ENCODE assay signal across 11 mouse cellular contexts in the genomic region with DNA sequence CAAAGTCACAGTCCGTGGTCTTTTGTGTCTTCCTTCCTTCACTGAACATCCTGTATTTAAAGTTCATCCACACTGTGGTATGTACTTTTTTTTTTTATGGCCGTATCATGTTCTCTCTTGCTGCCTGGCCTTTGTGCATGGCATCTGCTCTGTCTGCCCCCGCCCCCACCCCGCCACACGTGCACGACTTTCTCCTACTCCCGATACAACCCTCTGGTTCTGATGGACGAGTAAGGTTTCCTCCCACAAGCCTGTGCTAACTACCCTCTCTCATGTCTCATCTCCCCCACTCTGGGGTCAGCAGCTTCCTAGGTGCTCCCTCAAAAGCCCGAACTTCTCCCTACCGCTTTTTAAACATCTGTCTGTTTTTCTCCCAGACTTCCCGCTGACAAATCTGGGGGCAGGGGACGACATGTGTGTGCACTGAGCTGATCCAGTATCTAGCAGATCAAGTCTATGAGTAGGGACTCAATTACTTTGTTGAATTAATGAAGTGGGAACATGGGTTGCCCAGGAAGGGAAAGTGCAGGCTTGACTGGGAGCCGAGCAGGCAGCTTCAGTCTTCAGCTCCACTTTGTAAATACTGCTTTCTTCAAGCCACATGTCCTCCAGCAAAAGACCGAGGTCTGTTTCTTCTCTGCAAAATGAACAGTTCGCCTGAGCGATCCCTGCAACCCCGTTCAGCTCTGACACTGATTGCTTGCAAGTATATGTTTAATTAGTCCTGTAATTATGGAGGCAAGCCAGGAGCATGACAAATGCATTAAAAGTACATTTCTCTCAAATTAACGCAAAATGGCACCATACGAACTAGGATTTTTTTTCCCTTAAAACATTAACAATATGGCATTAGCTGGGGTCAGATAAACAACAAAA. TPM values are rescaled to one million over a fixed set of nuclear protein-coding genes. Genes with fewer than 3 reads are reported as not detected.
A peak's percentile ranks its signal among the peaks of the same experiment; 100 is the strongest.
DNase-seq lines count a peak whose midpoint lies in the region; ATAC-seq lines count a peak whose summit lies in the region.
"Had no signal": no experiment of that assay in that cellular context is flagged by ENCODE, and none has a peak within 500 bp of the region (broad histone marks: within the 10 kb centered on the region; RNA-seq: fewer than 3 reads in every experiment).

No protein-coding gene starts in this region.

- H3K4me3 ChIP-seq in heart, embryonic 14.5 days (ENCODE audit: control insufficient read depth in 1 of 2, insufficient read depth in 1 of 2, low read depth in 1 of 2, low read length in 2 of 2), result peak overlapping the region in 1 of 2 experiments; percentile 11; a peak in 1 of 4 replicates
- H3K4me3 ChIP-seq in hindbrain, embryonic 13.5 days, result no peak overlapping the region
- no peak overlapping the region for H3K4me3 ChIP-seq in midbrain, embryonic 14.5 days (replicated peaks; ENCODE audit: low read depth, low read length)

- no peak for DNase-seq in heart, postnatal 4 days
- DNase-seq in embryo, embryonic 9.5 days (ENCODE audit: extremely low spot score), result peak; percentile 53
- DNase-seq in midbrain, embryonic 14.5 days, result no peak
- no peak for DNase-seq in adrenal gland, postnatal 25 days
- no peak for DNase-seq in left cerebral cortex, postnatal 36 days (ENCODE audit: low spot score in 2 of 2)
- no peak for DNase-seq in natural killer cell, adult 2 months (ENCODE audit: low spot score in 2 of 2)
- DNase-seq: cerebellum, postnatal 14 days; heart, postnatal 14 days; right cerebral cortex, postnatal 14 days had no signal

- ATAC-seq in heart, embryonic 14.5 days (ENCODE audit: insufficient number of reproducible peaks, insufficient read depth, low FRiP score, low read depth), result no peak
- ATAC-seq in hindbrain, embryonic 13.5 days (ENCODE audit: low FRiP score), result no peak
- no peak for ATAC-seq in midbrain, embryonic 14.5 days (ENCODE audit: low FRiP score, low TSS enrichment)

- H3K4me2 ChIP-seq in heart, embryonic 14.5 days (ENCODE audit: low read length), result peak overlapping the region; percentile 51
- peak overlapping the region; percentile 32 for H3K4me2 ChIP-seq in hindbrain, embryonic 13.5 days
- H3K4me2 ChIP-seq in midbrain, embryonic 14.5 days (ENCODE audit: low read length), result 0 out of 2 replicates have a peak overlapping the region, but pooled peaks have one; percentile 12

- no peaks in the 10 kb centered on the region for H3K36me3 ChIP-seq in heart, embryonic 14.5 days (ENCODE audit: control insufficient read depth, insufficient read depth, low read length)
- H3K36me3 ChIP-seq in hindbrain, embryonic 13.5 days, result no peaks in the 10 kb centered on the region
- H3K36me3 ChIP-seq in midbrain, embryonic 14.5 days (ENCODE audit: control insufficient read depth, insufficient read depth, low read length), result no peaks in the 10 kb centered on the region

- WGBS in heart, embryonic 14.5 days, result 30% methylated on average over 19 of the region's 19 CpGs
- WGBS in hindbrain, embryonic 13.5 days, result 33% methylated on average over 19 of the region's 19 CpGs
- WGBS in midbrain, embryonic 14.5 days, result 37% methylated on average over 19 of the region's 19 CpGs

- H3K9ac ChIP-seq in heart, embryonic 14.5 days (ENCODE audit: low read length), result peak overlapping the region; percentile 46
- no peak overlapping the region for H3K9ac ChIP-seq in hindbrain, embryonic 13.5 days
- H3K9ac ChIP-seq in midbrain, embryonic 14.5 days (replicated peaks; ENCODE audit: low read length), result no peak overlapping the region

- H3K27ac ChIP-seq in heart, embryonic 14.5 days (replicated peaks in 1 of 2; ENCODE audit: control insufficient read depth in 1 of 2, insufficient read depth in 1 of 2, low read depth in 2 of 2, low read length in 2 of 2), result peak overlapping the region; percentile 14 to 29
- H3K27ac ChIP-seq in hindbrain, embryonic 13.5 days, result no peak overlapping the region
- no peak overlapping the region for H3K27ac ChIP-seq in midbrain, embryonic 14.5 days (replicated peaks; ENCODE audit: low read depth, low read length)

- no peaks in the 10 kb centered on the region for H3K27me3 ChIP-seq in heart, embryonic 14.5 days (ENCODE audit: control insufficient read depth, insufficient read depth, low read length)
- no peaks in the 10 kb centered on the region for H3K27me3 ChIP-seq in hindbrain, embryonic 13.5 days
- H3K27me3 ChIP-seq in midbrain, embryonic 14.5 days (ENCODE audit: control insufficient read depth, insufficient read depth, low read length), result no peaks in the 10 kb centered on the region

- peaks cover 7 to 14% of the 10 kb centered on the region in 2 experiments; a peak in 2 of 4 replicates for H3K4me1 ChIP-seq in heart, embryonic 14.5 days (ENCODE audit: control insufficient read depth in 2 of 2, insufficient read depth in 2 of 2, low read length in 2 of 2)
- H3K4me1 ChIP-seq in hindbrain, embryonic 13.5 days (replicated peaks), result peaks cover 10% of the 10 kb centered on the region
- no peaks in the 10 kb centered on the region for H3K4me1 ChIP-seq in midbrain, embryonic 14.5 days (ENCODE audit: control insufficient read depth, insufficient read depth, low read length)

- no peaks in the 10 kb centered on the region for H3K9me3 ChIP-seq in heart, embryonic 14.5 days (ENCODE audit: control insufficient read depth, low read length)
- H3K9me3 ChIP-seq in hindbrain, embryonic 13.5 days, result no peaks in the 10 kb centered on the region
- H3K9me3 ChIP-seq in midbrain, embryonic 14.5 days (ENCODE audit: control insufficient read depth, low read length), result no peaks in the 10 kb centered on the region

- intact Hi-C loops in left cerebral cortex, postnatal 36 days (cut with DNase I), result no loop called here

RNA-seq across cellular contexts. Expression of gene Gpc3, which starts 35.4 kb away (rescaled TPM):
- 548 and 579 TPM in 2 replicates for polyA plus RNA-seq in heart, embryonic 14.5 days (2014; fragmentation: Nextera tagmentation; extraction: Ambion mirVana)
- 10 to 100 TPM; 76.0 to 79.7 TPM for total RNA-seq in heart, postnatal 4 days (2021)
- 109 and 110 TPM in 2 replicates for polyA plus RNA-seq in hindbrain, embryonic 13.5 days (2015; fragmentation: Nextera tagmentation; extraction: Ambion mirVana)
- 13.2 and 58.4 TPM in 2 replicates for polyA plus RNA-seq in midbrain, embryonic 14.5 days (2014; fragmentation: Nextera tagmentation; extraction: Ambion mirVana)
- 14.3 and 21.9 TPM in 2 replicates for total RNA-seq in adrenal gland, postnatal 25 days (2021)
- 1 to 10 TPM; 3.1 to 5.2 TPM for total RNA-seq in left cerebral cortex, postnatal 36 days (2021)

Comparison
In these comparisons a context has a peak if more than half of its experiments do, and no peak if none do; other contexts are left out.
1. H3K27ac ChIP-seq: peak in heart, embryonic 14.5 days (2 of 2); none in hindbrain, embryonic 13.5 days (single experiment) and midbrain, embryonic 14.5 days (single experiment).
2. Peak in every context shown above with its lines, with median percentiles within 50 percentile points of each other: H3K4me2 ChIP-seq.